Mouse (Mus musculus) embryonic facial prominence, embryonic 12.5 days (tissue): ENCODE results near the gene Gm45337. TPM values are rescaled to one million over a fixed set of nuclear protein-coding genes. Genes with fewer than 3 reads are reported as not detected.
"Not testable (repeated sequence)": the region's sequence is repeated elsewhere in the genome, so short reads cannot be mapped to it uniquely, and the experiment has no call there.

ENCODE experiments used
- ATAC-seq: fragments of 200-750 bp; cut with Nextera tagmentation; 2 replicates; pipeline ENCODE4 v1.8.0; 2017; ENCODE audit not compliant: insufficient number of reproducible peaks, insufficient read depth, low FRiP score, low TSS enrichment
- H3K27ac ChIP-seq: fragments of 300-500 bp; sonication (generic); 2 replicates; pipeline ENCODE4 v1.5.1; 2016; ENCODE audit warnings: mild to moderate bottlenecking
- H3K27me3 ChIP-seq: fragments of 300-500 bp; sonication (generic); 2 replicates; pipeline ENCODE4 v1.6.1; 2016; ENCODE audit warnings: mild to moderate bottlenecking, moderate library complexity
- H3K36me3 ChIP-seq: fragments of 300-500 bp; sonication (generic); 2 replicates; pipeline ENCODE4 v1.6.1; 2016; ENCODE audit warnings: mild to moderate bottlenecking
- H3K4me1 ChIP-seq: fragments of 300-500 bp; sonication (generic); 2 replicates; pipeline ENCODE4 v1.6.1; 2016
- H3K4me2 ChIP-seq: fragments of 300-500 bp; sonication (generic); replicated peaks from 2 replicates; pipeline ENCODE4 v1.6.1; 2016; ENCODE audit warnings: mild to moderate bottlenecking, moderate library complexity
- H3K4me3 ChIP-seq: fragments of 300-500 bp; sonication (generic); 2 replicates; pipeline ENCODE4 v1.5.1; 2016; ENCODE audit warnings: mild to moderate bottlenecking
- H3K9ac ChIP-seq: fragments of 300-500 bp; sonication (generic); 2 replicates; pipeline ENCODE4 v1.6.1; 2016; ENCODE audit warnings: mild to moderate bottlenecking, moderate library complexity
- H3K9me3 ChIP-seq: fragments of 300-500 bp; sonication (generic); 2 replicates; pipeline ENCODE4 v1.6.1; 2016; ENCODE audit warnings: mild to moderate bottlenecking, moderate library complexity
- WGBS: fragments of 180-500 bp; shearing (Covaris S2); methylation state at CpG from one replicate; pipeline ENCODE4 v1.1.7; 2016; 5-methylcytosine and 5-hydroxymethylcytosine counted together
- polyA plus RNA-seq: library from polyadenylated mRNA; unstranded; fragments of >200 nt; fragmentation: Nextera tagmentation; extraction: Ambion mirVana; gene quantifications from 2 replicates; pipeline ENCODE4 v1.2.1, GENCODE M21; 2016

Gene Gm45337
- polyA plus RNA-seq: not detected in 2 replicates

- Histone ChIP-seq H3K27ac (no peak within 1 kb of the TSS), H3K4me1 (no peaks in the 10 kb centered on the region), H3K36me3 (no peaks in the 10 kb centered on the region), H3K27me3 (peaks cover 3% of the 10 kb centered on the region; the same call in 1 of the 2 replicates), H3K4me3 (no peak within 1 kb of the TSS), H3K4me2 (no peak within 1 kb of the TSS), H3K9ac (no peak within 1 kb of the TSS), H3K9me3 (no peaks in the 10 kb centered on the region)
- WGBS: 84% methylated on average over 1 of the region's 1 CpGs
- no peak for ATAC-seq
These were observed at the start of gene Gm45337 for GRCm38 (mm10) chr7:142144507-142144906. Gene Gm45337, minus strand, starts transcription at chr7:142144607.

DNA sequence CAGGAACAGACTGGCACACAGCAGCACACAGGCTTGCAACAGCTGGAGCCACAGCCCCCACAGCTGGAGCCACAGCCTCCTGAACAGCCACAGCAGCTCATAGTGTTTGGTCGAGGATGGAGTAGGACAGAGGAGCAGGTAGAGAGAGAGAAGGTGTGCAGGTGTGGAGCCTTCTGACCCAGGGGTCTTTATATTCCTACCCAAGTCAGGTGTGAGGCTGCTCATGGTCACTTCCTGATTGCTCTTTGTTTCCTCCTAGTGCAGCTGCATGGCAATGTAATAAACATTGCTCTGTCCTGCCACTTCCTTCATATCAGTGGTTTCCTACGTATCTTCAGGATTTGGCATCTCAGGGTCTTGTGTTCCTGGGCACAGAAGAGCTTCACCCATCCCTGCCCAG, 45.9 kb upstream of the Gm45337 start, which contains the start of gene Gm10153:
Gene Gm10153, minus strand, starts transcription at position 101 of the 400 bp plus-strand sequence.
- H3K27me3 ChIP-seq: 0 out of 2 replicates have a peak, but pooled peaks cover 4% of the 10 kb centered on the region
- H3K9ac ChIP-seq: no peak within 1 kb of the TSS
- 55% methylated on average over 2 of the region's 2 CpGs for WGBS

GRCm38 (mm10) chr7:142188156-142188555, 43.7 kb upstream of the Gm45337 start:
- Histone ChIP-seq H3K9ac (no peak overlapping the region), H3K4me2 (no peak overlapping the region), H3K4me1 (no peaks in the 10 kb centered on the region), H3K27me3 (0 out of 2 replicates have a peak, but pooled peaks cover 4% of the 10 kb centered on the region), H3K27ac (no peak overlapping the region), H3K36me3 (no peaks in the 10 kb centered on the region), H3K9me3 (no peaks in the 10 kb centered on the region), H3K4me3 (no peak overlapping the region)
- 76% methylated on average over 2 of the region's 2 CpGs for WGBS
- ATAC-seq: no peak

More for the DNA sequence above, 45.9 kb upstream of the Gm45337 start, which contains the start of gene Gm10153:
- no peaks in the 10 kb centered on the region for H3K9me3 ChIP-seq
- no peak for ATAC-seq
- no peaks in the 10 kb centered on the region for H3K4me1 ChIP-seq
- H3K27ac ChIP-seq: no peak within 1 kb of the TSS
- no peak within 1 kb of the TSS for H3K4me3 ChIP-seq
- no peak within 1 kb of the TSS for H3K4me2 ChIP-seq
- no peaks in the 10 kb centered on the region for H3K36me3 ChIP-seq

- Histone ChIP-seq H3K4me3 (no peak overlapping the region), H3K36me3 (no peaks in the 10 kb centered on the region), H3K9ac (no peak overlapping the region), H3K27me3 (no peaks in the 10 kb centered on the region), H3K4me2 (no peak overlapping the region), H3K27ac (no peak overlapping the region), H3K4me1 (no peaks in the 10 kb centered on the region), H3K9me3 (no peaks in the 10 kb centered on the region)
- WGBS: 67% methylated on average over 1 of the region's 1 CpGs
- no peak for ATAC-seq
These were observed 36.6 kb upstream of the Gm45337 start for GRCm38 (mm10) chr7:142181021-142181420.

- ATAC-seq: no peak
- Histone ChIP-seq H3K4me3 (no peak overlapping the region), H3K27me3 (no peaks in the 10 kb centered on the region), H3K4me1 (no peaks in the 10 kb centered on the region), H3K9me3 (no peaks in the 10 kb centered on the region), H3K27ac (no peak overlapping the region), H3K4me2 (no peak overlapping the region), H3K9ac (no peak overlapping the region), H3K36me3 (no peaks in the 10 kb centered on the region)
- WGBS: 82% methylated on average over 1 of the region's 1 CpGs
These were observed 34.3 kb upstream of the Gm45337 start for GRCm38 (mm10) chr7:142178685-142179084.

GRCm38 (mm10) chr7:142175905-142176304, 31.5 kb upstream of the Gm45337 start, which contains the start of gene Krtap5-2:
Gene Krtap5-2, minus strand, starts transcription at chr7:142176005.
- not testable (repeated sequence) for H3K4me1 ChIP-seq, H3K36me3 ChIP-seq, ATAC-seq, H3K27ac ChIP-seq, H3K9ac ChIP-seq, H3K4me2 ChIP-seq, H3K27me3 ChIP-seq, H3K9me3 ChIP-seq, H3K4me3 ChIP-seq

GRCm38 (mm10) chr7:142169836-142170235, 25.4 kb upstream of the Gm45337 start:
- Histone ChIP-seq H3K36me3 (no peaks in the 10 kb centered on the region), H3K4me1 (no peaks in the 10 kb centered on the region), H3K9me3 (no peaks in the 10 kb centered on the region), H3K9ac (no peak overlapping the region), H3K27ac (no peak overlapping the region), H3K27me3 (no peaks in the 10 kb centered on the region), H3K4me3 (no peak overlapping the region), H3K4me2 (no peak overlapping the region)
- no peak for ATAC-seq
- 43% methylated on average over 3 of the region's 3 CpGs for WGBS

DNA sequence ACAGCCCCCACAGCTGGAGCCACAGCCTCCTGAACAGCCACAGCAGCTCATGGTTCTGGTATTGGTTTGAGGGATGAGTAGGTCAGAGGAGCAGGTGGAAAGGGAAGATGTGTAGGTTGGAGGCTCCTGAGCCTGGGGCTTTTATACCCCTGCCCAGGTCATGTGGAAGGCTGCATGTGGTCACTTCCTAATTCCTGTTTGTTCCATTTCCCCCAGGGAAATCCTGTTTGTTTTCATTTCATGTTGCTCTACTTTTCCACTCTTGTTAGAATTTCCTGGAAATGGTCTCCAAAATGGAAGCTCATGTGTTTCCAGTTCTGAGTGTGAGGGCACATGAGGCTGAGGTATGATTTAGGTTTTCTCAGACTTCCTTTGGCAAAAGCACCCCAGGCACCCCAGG, 21.2 kb upstream of the Gm45337 start, which contains the start of gene Gm4553:
Gene Gm4553, minus strand, starts transcription at position 101 of the 400 bp plus-strand sequence.
- not testable (repeated sequence) for H3K4me1 ChIP-seq, H3K4me2 ChIP-seq, H3K36me3 ChIP-seq, H3K9ac ChIP-seq, H3K4me3 ChIP-seq, H3K27me3 ChIP-seq, H3K27ac ChIP-seq, ATAC-seq, H3K9me3 ChIP-seq

GRCm38 (mm10) chr7:142159366-142159765, 15.0 kb upstream of the Gm45337 start:
- Histone ChIP-seq H3K9me3 (no peaks in the 10 kb centered on the region), H3K4me1 (no peaks in the 10 kb centered on the region), H3K4me2 (no peak overlapping the region), H3K27me3 (no peaks in the 10 kb centered on the region), H3K4me3 (no peak overlapping the region), H3K27ac (no peak overlapping the region), H3K36me3 (no peaks in the 10 kb centered on the region), H3K9ac (no peak overlapping the region)
- WGBS: 93% methylated on average over 3 of the region's 3 CpGs
- ATAC-seq: no peak

- not testable (repeated sequence) for H3K4me3 ChIP-seq, H3K27ac ChIP-seq, H3K9me3 ChIP-seq, H3K4me1 ChIP-seq, H3K4me2 ChIP-seq, ATAC-seq, H3K9ac ChIP-seq, H3K36me3 ChIP-seq, H3K27me3 ChIP-seq
- WGBS: 47% methylated on average over 2 of the region's 2 CpGs
These were observed 12.6 kb upstream of the Gm45337 start, which contains the start of gene Gm29735 for GRCm38 (mm10) chr7:142157013-142157412. Gene Gm29735, minus strand, starts transcription at chr7:142157113.

- H3K4me1 ChIP-seq: no peaks in the 10 kb centered on the region
- H3K36me3 ChIP-seq: no peaks in the 10 kb centered on the region
- no peak overlapping the region for H3K4me3 ChIP-seq
- H3K27ac ChIP-seq: no peak overlapping the region
- no peak for ATAC-seq
- 61% methylated on average over 1 of the region's 1 CpGs for WGBS
- H3K9ac ChIP-seq: no peak overlapping the region
- no peak overlapping the region for H3K4me2 ChIP-seq
- H3K9me3 ChIP-seq: no peaks in the 10 kb centered on the region
- H3K27me3 ChIP-seq: no peaks in the 10 kb centered on the region
These were observed 10.9 kb upstream of the Gm45337 start for GRCm38 (mm10) chr7:142155308-142155707.

DNA sequence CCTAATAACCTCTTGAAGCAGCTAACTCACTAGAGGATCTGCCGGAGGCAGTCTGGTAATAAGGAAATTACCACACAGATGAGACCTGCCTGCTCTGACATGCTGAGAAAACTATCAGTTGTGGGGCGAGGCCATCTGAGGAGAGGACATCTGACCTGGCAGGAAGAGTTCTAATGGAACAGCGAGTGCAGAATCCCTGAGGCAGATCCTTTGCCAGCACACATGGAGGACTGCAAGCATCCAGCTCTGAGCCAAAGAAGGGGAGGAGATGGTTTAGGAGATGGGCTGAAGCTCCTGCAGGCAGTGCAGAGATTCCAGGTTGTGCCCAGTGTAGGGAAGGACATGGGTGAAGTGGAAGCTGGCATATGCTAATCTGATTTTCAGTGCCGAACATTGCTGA, 7.8 kb upstream of the Gm45337 start:
- Histone ChIP-seq H3K36me3 (no peaks in the 10 kb centered on the region), H3K4me2 (no peak overlapping the region), H3K4me1 (no peaks in the 10 kb centered on the region), H3K9me3 (no peaks in the 10 kb centered on the region), H3K9ac (no peak overlapping the region), H3K27me3 (no peaks in the 10 kb centered on the region), H3K27ac (no peak overlapping the region), H3K4me3 (no peak overlapping the region)
- no peak for ATAC-seq
- 75% methylated on average over 4 of the region's 4 CpGs for WGBS

- Histone ChIP-seq H3K9ac (no peak overlapping the region), H3K27me3 (peaks cover 3% of the 10 kb centered on the region; the same call in 1 of the 2 replicates), H3K4me2 (no peak overlapping the region), H3K4me1 (no peaks in the 10 kb centered on the region), H3K9me3 (no peaks in the 10 kb centered on the region), H3K36me3 (no peaks in the 10 kb centered on the region), H3K27ac (no peak overlapping the region), H3K4me3 (no peak overlapping the region)
- ATAC-seq: no peak
These were observed 4.2 kb upstream of the Gm45337 start for GRCm38 (mm10) chr7:142148633-142149032.
